In genomic region chr17:49030269-49030615, GRCm38 (mm10) we compare ENCODE assay signal across 11 mouse cellular contexts.
DNase-seq lines count a peak whose midpoint lies in the region; ATAC-seq and TF ChIP-seq lines count a peak whose summit lies in the region.
"Had no signal": no experiment of that assay in that cellular context is flagged by ENCODE, and none has a peak within 500 bp of the region (broad histone marks: within the 10 kb centered on the region; RNA-seq: fewer than 3 reads in every experiment).

No protein-coding gene starts in this region.

- no peaks in the 10 kb centered on the region for H3K9me3 ChIP-seq in hindbrain, embryonic 16.5 days (ENCODE audit: control insufficient read depth, low read length)
- H3K9me3 ChIP-seq in hindbrain, embryonic 13.5 days = no peaks in the 10 kb centered on the region
- no peaks in the 10 kb centered on the region for H3K9me3 ChIP-seq in midbrain, embryonic 11.5 days (ENCODE audit: control insufficient read depth, low read length)
- H3K9me3 ChIP-seq in midbrain, embryonic 13.5 days = no peaks in the 10 kb centered on the region
- H3K9me3 ChIP-seq in forebrain, embryonic 15.5 days = no peaks in the 10 kb centered on the region
- no peaks in the 10 kb centered on the region for H3K9me3 ChIP-seq in midbrain, postnatal 0 days (ENCODE audit: low read length)
- H3K9me3 ChIP-seq: embryonic facial prominence, embryonic 13.5 days had no signal

- peak; percentile 61 for DNase-seq in midbrain, embryonic 11.5 days (ENCODE audit: low spot score, missing footprints)
- no peak for DNase-seq in midbrain, postnatal 0 days (ENCODE audit: low spot score)
- DNase-seq in thymus, postnatal 10 days (ENCODE audit: low spot score in 2 of 2) = no peak
- DNase-seq: cerebellum, adult 11-12 months had no signal

- peaks cover 8% of the 10 kb centered on the region for H3K4me1 ChIP-seq in hindbrain, embryonic 16.5 days (ENCODE audit: control insufficient read depth, insufficient read depth, low read depth, low read length)
- H3K4me1 ChIP-seq in hindbrain, embryonic 13.5 days (replicated peaks) = peaks cover 28% of the 10 kb centered on the region
- H3K4me1 ChIP-seq in midbrain, embryonic 11.5 days (ENCODE audit: control insufficient read depth, insufficient read depth, low read length) = no peaks in the 10 kb centered on the region
- H3K4me1 ChIP-seq in midbrain, embryonic 13.5 days (replicated peaks) = peaks cover 23% of the 10 kb centered on the region
- H3K4me1 ChIP-seq in forebrain, embryonic 15.5 days = peaks cover 17% of the 10 kb centered on the region; the same call in 1 of the 2 replicates
- peaks cover 18% of the 10 kb centered on the region for H3K4me1 ChIP-seq in midbrain, postnatal 0 days (ENCODE audit: insufficient read depth, low read length)

- no peak overlapping the region for H3K4me2 ChIP-seq in hindbrain, embryonic 16.5 days (ENCODE audit: low read length)
- H3K4me2 ChIP-seq in hindbrain, embryonic 13.5 days = no peak overlapping the region
- H3K4me2 ChIP-seq in midbrain, embryonic 11.5 days = no peak overlapping the region
- no peak overlapping the region for H3K4me2 ChIP-seq in midbrain, embryonic 13.5 days (replicated peaks)
- H3K4me2 ChIP-seq in forebrain, embryonic 15.5 days (replicated peaks) = no peak overlapping the region
- H3K4me2 ChIP-seq in midbrain, postnatal 0 days (ENCODE audit: low read depth, low read length, poor library complexity, severe bottlenecking) = no peak overlapping the region

- H3K27ac ChIP-seq in hindbrain, embryonic 16.5 days (ENCODE audit: low read depth, low read length) = no peak overlapping the region
- no peak overlapping the region for H3K27ac ChIP-seq in hindbrain, embryonic 13.5 days
- no peak overlapping the region for H3K27ac ChIP-seq in midbrain, embryonic 11.5 days (ENCODE audit: low read depth, low read length)
- no peak overlapping the region for H3K27ac ChIP-seq in midbrain, embryonic 13.5 days
- no peak overlapping the region for H3K27ac ChIP-seq in forebrain, embryonic 15.5 days (replicated peaks)
- H3K27ac ChIP-seq in midbrain, postnatal 0 days (ENCODE audit: low read depth, low read length) = peak overlapping the region; percentile 76
- H3K27ac ChIP-seq: embryonic facial prominence, embryonic 13.5 days; heart, adult 2 months had no signal

- no peaks in the 10 kb centered on the region for H3K27me3 ChIP-seq in hindbrain, embryonic 16.5 days (replicated peaks; ENCODE audit: control insufficient read depth, insufficient read depth, low read length)
- peaks cover under 1% of the 10 kb centered on the region; the same call in 1 of the 2 replicates for H3K27me3 ChIP-seq in hindbrain, embryonic 13.5 days
- no peaks in the 10 kb centered on the region for H3K27me3 ChIP-seq in midbrain, embryonic 11.5 days (ENCODE audit: control insufficient read depth, insufficient read depth, low read length)
- no peaks in the 10 kb centered on the region; the same call in 1 of the 2 replicates for H3K27me3 ChIP-seq in midbrain, embryonic 13.5 days
- H3K27me3 ChIP-seq in forebrain, embryonic 15.5 days = no peaks in the 10 kb centered on the region
- no peaks in the 10 kb centered on the region for H3K27me3 ChIP-seq in midbrain, postnatal 0 days (ENCODE audit: insufficient read depth, low read length)
- H3K27me3 ChIP-seq: embryonic facial prominence, embryonic 13.5 days; megakaryocyte, embryonic 14.5 days had no signal

- WGBS in hindbrain, embryonic 16.5 days = 72% methylated on average over 7 of the region's 7 CpGs
- 76% methylated on average over 7 of the region's 7 CpGs for WGBS in hindbrain, embryonic 13.5 days
- WGBS in midbrain, embryonic 11.5 days = 81% methylated on average over 7 of the region's 7 CpGs
- WGBS in midbrain, embryonic 13.5 days = 82% methylated on average over 7 of the region's 7 CpGs
- 83% methylated on average over 7 of the region's 7 CpGs for WGBS in forebrain, embryonic 15.5 days
- 59% methylated on average over 7 of the region's 7 CpGs for WGBS in midbrain, postnatal 0 days

- H3K9ac ChIP-seq in hindbrain, embryonic 16.5 days (ENCODE audit: low read depth, low read length) = no peak overlapping the region
- no peak overlapping the region for H3K9ac ChIP-seq in hindbrain, embryonic 13.5 days
- H3K9ac ChIP-seq in midbrain, embryonic 11.5 days (ENCODE audit: low read length) = no peak overlapping the region
- no peak overlapping the region for H3K9ac ChIP-seq in midbrain, embryonic 13.5 days (replicated peaks)
- H3K9ac ChIP-seq in forebrain, embryonic 15.5 days (replicated peaks) = no peak overlapping the region
- H3K9ac ChIP-seq in midbrain, postnatal 0 days (replicated peaks; ENCODE audit: low read length, poor library complexity, severe bottlenecking) = no peak overlapping the region
- H3K9ac ChIP-seq: embryonic facial prominence, embryonic 13.5 days had no signal

- ATAC-seq in hindbrain, embryonic 16.5 days = peak; percentile 26; the same call in 1 of the 2 replicates
- no peak for ATAC-seq in hindbrain, embryonic 13.5 days (ENCODE audit: low FRiP score)
- ATAC-seq in midbrain, embryonic 11.5 days (ENCODE audit: low FRiP score) = 0 out of 2 replicates have a peak, but pooled peaks have one; percentile 22
- no peak for ATAC-seq in midbrain, embryonic 13.5 days
- peak; percentile 30; the same call in 1 of the 2 replicates for ATAC-seq in forebrain, embryonic 15.5 days (replicated peaks)
- ATAC-seq in midbrain, postnatal 0 days (ENCODE audit: low FRiP score) = peak; percentile 42; the same call in 1 of the 2 replicates

- no peak for TF ChIP-seq CTCF in midbrain, postnatal 0 days (IDR thresholded peaks at IDR 0.05)

- H3K36me3 ChIP-seq in hindbrain, embryonic 16.5 days (ENCODE audit: control insufficient read depth, insufficient read depth, low read length) = no peaks in the 10 kb centered on the region
- no peaks in the 10 kb centered on the region for H3K36me3 ChIP-seq in hindbrain, embryonic 13.5 days
- H3K36me3 ChIP-seq in midbrain, embryonic 11.5 days (ENCODE audit: control insufficient read depth, insufficient read depth, low read length) = no peaks in the 10 kb centered on the region
- H3K36me3 ChIP-seq in midbrain, embryonic 13.5 days = no peaks in the 10 kb centered on the region
- H3K36me3 ChIP-seq in forebrain, embryonic 15.5 days = no peaks in the 10 kb centered on the region
- H3K36me3 ChIP-seq in midbrain, postnatal 0 days (ENCODE audit: insufficient read depth, low read length) = no peaks in the 10 kb centered on the region
- H3K36me3 ChIP-seq: embryonic facial prominence, embryonic 13.5 days had no signal

- no peak overlapping the region for H3K4me3 ChIP-seq in hindbrain, embryonic 16.5 days (ENCODE audit: low read length)
- no peak overlapping the region for H3K4me3 ChIP-seq in hindbrain, embryonic 13.5 days
- no peak overlapping the region for H3K4me3 ChIP-seq in midbrain, embryonic 11.5 days (ENCODE audit: low read depth, low read length)
- no peak overlapping the region for H3K4me3 ChIP-seq in midbrain, embryonic 13.5 days (replicated peaks)
- no peak overlapping the region for H3K4me3 ChIP-seq in forebrain, embryonic 15.5 days
- H3K4me3 ChIP-seq in midbrain, postnatal 0 days (ENCODE audit: low read depth, low read length) = no peak overlapping the region
- H3K4me3 ChIP-seq: embryonic facial prominence, embryonic 13.5 days; heart, adult 2 months had no signal

Comparison
In these comparisons a context has a peak if more than half of its experiments do, and no peak if none do; other contexts are left out.
1. ATAC-seq: peak in hindbrain, embryonic 16.5 days (single experiment), midbrain, embryonic 11.5 days (single experiment), forebrain, embryonic 15.5 days (single experiment) and midbrain, postnatal 0 days (single experiment); none in hindbrain, embryonic 13.5 days (single experiment) and midbrain, embryonic 13.5 days (single experiment).